Mouse (Mus musculus): ENCODE results near the gene Rpl15.

- TF ChIP-seq POLR2A (IDR thresholded peaks at IDR 0.05; ENCODE audit: low read depth, low read length) (no peak), CTCF (IDR thresholded peaks at IDR 0.05; ENCODE audit: extremely low read depth, insufficient read depth, insufficient read length, insufficient replicate concordance) (no peak)
These were observed 20.9 kb upstream of the Rpl15 start for GRCm38 (mm10) chr14:18292111-18292510.

Data from spleen, adult 2 months (tissue).